Mouse (Mus musculus) cerebellum, adult 18-20 months (tissue): ENCODE data around the gene Rhbdl2.

Source experiments
- DNase-seq, 2 experiments: peaks; one replicate each; pipeline ENCODE4 v3.0.0; 2021

The Rhbdl2 gene

GRCm38 (mm10) chr4:123819093-123819610, 31.5 kb downstream of the Rhbdl2 start:
- DNase-seq, result no peak

GRCm38 (mm10) chr4:123842126-123842525, 54.5 kb downstream of the Rhbdl2 start:
- DNase-seq, result no peak

GRCm38 (mm10) chr4:123856888-123857287, 69.2 kb downstream of the Rhbdl2 start:
- DNase-seq, result no peak

- no peak for DNase-seq
Observed at GRCm38 (mm10) chr4:123858090-123858489, 70.4 kb downstream of the Rhbdl2 start.

GRCm38 (mm10) chr4:123859379-123859778, 71.7 kb downstream of the Rhbdl2 start, which contains the start of gene 4933427I04Rik:
4933427I04Rik (plus strand) TSS chr4:123859679.
- DNase-seq, result no peak

GRCm38 (mm10) chr4:123859803-123860202, 72.1 kb downstream of the Rhbdl2 start:
- no peak for DNase-seq

DNA sequence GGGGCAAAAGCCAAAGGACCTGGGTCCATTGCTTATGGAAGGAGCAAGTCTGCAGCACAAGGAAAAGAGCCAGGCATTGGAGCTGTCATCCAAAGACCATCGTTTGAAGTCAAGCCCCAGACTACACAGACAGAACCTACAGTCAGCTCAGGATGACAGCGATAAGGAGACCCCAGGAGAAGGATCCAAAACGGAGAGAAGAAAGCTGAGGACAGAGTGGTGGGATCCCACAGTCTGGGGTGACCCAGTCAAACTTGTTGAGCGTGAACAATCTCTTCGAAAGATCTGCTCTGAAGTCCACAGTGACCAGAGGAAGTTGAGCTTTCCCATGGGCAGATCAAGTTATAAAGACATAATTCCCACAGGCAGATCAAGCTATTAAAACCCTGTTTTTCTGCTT, 72.9 kb downstream of the Rhbdl2 start:
- no peak for DNase-seq
